Mouse (Mus musculus) forebrain, postnatal 0 days (tissue): ENCODE data around the gene Mrpl35. TPM values are rescaled to one million over a fixed set of nuclear protein-coding genes. Genes with fewer than 3 reads are reported as not detected.

Experiments
- ATAC-seq: fragments of 200-750 bp; cut with Nextera tagmentation; 2 replicates; pipeline ENCODE4 v1.8.0; 2017; ENCODE audit warnings: mild to moderate bottlenecking, moderate library complexity
- DNase-seq: peaks from one replicate; pipeline ENCODE4 v3.0.0-alpha.2; 2015
- H3K27ac ChIP-seq: fragments of 300-500 bp; sonication (generic); 2 replicates; pipeline ENCODE4 v1.5.1; 2014; ENCODE audit warnings: low read depth, mild to moderate bottlenecking, antibody characterized with exemption, low read length, moderate library complexity, mixed read lengths
- H3K27me3 ChIP-seq: fragments of 300-500 bp; sonication (generic); 2 replicates; pipeline ENCODE4 v1.6.1; 2014; ENCODE audit warnings: mild to moderate bottlenecking, low read length, mixed read lengths; ENCODE audit not compliant: insufficient read depth
- H3K36me3 ChIP-seq: fragments of 300-500 bp; sonication (generic); 2 replicates; pipeline ENCODE4 v1.6.1; 2014; ENCODE audit warnings: mild to moderate bottlenecking, moderate library complexity; ENCODE audit not compliant: insufficient read depth
- H3K4me1 ChIP-seq: fragments of 300-500 bp; sonication (generic); 2 replicates; pipeline ENCODE4 v1.6.1; 2014; ENCODE audit warnings: antibody characterized with exemption; ENCODE audit not compliant: insufficient read depth
- H3K4me2 ChIP-seq: fragments of 300-500 bp; sonication (generic); 2 replicates; pipeline ENCODE4 v1.6.1; 2014; ENCODE audit warnings: low read depth, mild to moderate bottlenecking, moderate library complexity
- H3K4me3 ChIP-seq: fragments of 300-500 bp; sonication (generic); 2 replicates; pipeline ENCODE4 v1.5.1; 2014; ENCODE audit warnings: low read depth, low read length, mixed read lengths
- H3K9ac ChIP-seq: fragments of 300-500 bp; sonication (generic); 2 replicates; pipeline ENCODE4 v1.6.1; 2014; ENCODE audit warnings: mild to moderate bottlenecking
- H3K9me3 ChIP-seq: fragments of 300-500 bp; sonication (generic); 2 replicates; pipeline ENCODE4 v1.6.1; 2016; ENCODE audit warnings: low read length
- CTCF ChIP-seq: sonication (generic); IDR thresholded peaks from 2 replicates; pipeline ENCODE4 v1.5.1; 2016; ENCODE audit warnings: antibody characterized with exemption, control low read depth, low read depth
- WGBS: fragments of 180-500 bp; shearing (Covaris S2); extraction: QIAGEN DNeasy Blood & Tissue Kit; methylation state at CpG from one replicate; pipeline ENCODE4 v1.1.7; 2014; 5-methylcytosine and 5-hydroxymethylcytosine counted together
- polyA plus RNA-seq: library from polyadenylated mRNA; unstranded; fragments of >200 nt; fragmentation: Nextera tagmentation; extraction: Ambion mirVana; gene quantifications from 2 replicates; pipeline ENCODE4 v1.2.1, GENCODE M21; 2015
- total RNA-seq: library from RNA; depleted of rRNA; stranded (reverse); fragments of >200 nt; gene quantifications from 2 replicates; pipeline ENCODE4 v1.2.3, GENCODE M21; 2014; rRNA removed

Mrpl35 gene
- total and polyA plus RNA-seq, 2 experiments from 2014 or later: 9.4 to 55.7 TPM

DNA sequence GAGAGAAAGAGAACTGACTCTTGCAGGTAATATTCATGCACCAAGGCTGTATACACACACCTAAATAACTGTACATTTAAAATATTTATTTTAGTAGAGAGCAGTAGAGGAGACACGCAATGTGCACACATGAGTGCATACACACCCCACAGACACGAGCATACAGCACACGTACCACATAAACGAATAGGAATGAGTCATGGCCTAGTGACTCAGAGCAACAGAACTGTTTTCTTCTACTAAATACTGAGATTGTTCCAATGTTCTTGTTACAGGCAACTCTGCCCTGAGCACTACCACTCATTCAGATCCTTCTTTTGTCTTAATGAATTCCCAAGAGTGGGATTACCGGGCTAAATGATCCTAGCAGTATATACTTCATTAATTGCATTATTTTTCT lies 48.8 kb downstream of the Mrpl35 start:
- no peak for DNase-seq

GRCm38 (mm10) chr6:71772636-71773208 lies 54.0 kb downstream of the Mrpl35 start:
- Histone ChIP-seq H3K4me3 (no peak overlapping the region), H3K27ac (peak overlapping the region; percentile 70; the same call in 1 of the 2 replicates), H3K4me1 (peaks cover 5% of the 10 kb centered on the region; the same call in 1 of the 2 replicates), H3K9ac (peak overlapping the region; percentile 25; the same call in 1 of the 2 replicates), H3K4me2 (no peak overlapping the region), H3K9me3 (no peaks in the 10 kb centered on the region), H3K27me3 (no peaks in the 10 kb centered on the region), H3K36me3 (peaks cover 34% of the 10 kb centered on the region)
- no peak for TF ChIP-seq CTCF
- ATAC-seq (no peak), DNase-seq (no peak)
- 86% methylated on average over 7 of the region's 7 CpGs for WGBS

More for the DNA sequence above, 48.8 kb downstream of the Mrpl35 start:
- no peaks in the 10 kb centered on the region for H3K27me3 ChIP-seq
- no peak for TF ChIP-seq CTCF
- H3K36me3 ChIP-seq: peaks cover 55% of the 10 kb centered on the region
- no peak overlapping the region for H3K9ac ChIP-seq
- no peak overlapping the region for H3K27ac ChIP-seq
- 54% methylated on average over 5 of the region's 5 CpGs for WGBS
- H3K4me3 ChIP-seq: no peak overlapping the region
- H3K4me1 ChIP-seq: no peaks in the 10 kb centered on the region
- H3K9me3 ChIP-seq: no peaks in the 10 kb centered on the region
- no peak overlapping the region for H3K4me2 ChIP-seq
- no peak for ATAC-seq

DNA sequence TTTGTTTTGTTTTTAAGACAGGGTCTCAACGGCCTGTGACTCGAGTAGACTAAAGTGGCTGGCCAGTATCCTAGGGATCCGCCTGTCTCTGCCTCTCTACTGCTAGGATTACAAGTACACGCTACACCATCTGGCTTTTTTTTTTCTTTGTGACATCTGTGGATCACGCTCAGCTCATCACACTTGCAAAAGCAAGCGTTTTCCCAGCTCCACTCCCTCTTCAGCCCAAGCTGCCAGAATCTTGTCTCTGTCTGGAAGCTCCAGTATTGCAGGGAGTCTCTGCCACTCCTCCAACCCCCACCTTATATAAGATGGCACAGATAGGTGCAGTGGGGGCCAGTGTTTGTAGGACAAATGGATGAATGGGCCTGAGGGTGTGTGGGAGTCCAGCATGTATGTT lies 54.6 kb downstream of the Mrpl35 start:
- TF ChIP-seq CTCF: no peak
- H3K27ac ChIP-seq: peak overlapping the region; percentile 70
- peak; percentile 79 for ATAC-seq
- no peak overlapping the region for H3K4me2 ChIP-seq
- peaks cover 5% of the 10 kb centered on the region; the same call in 1 of the 2 replicates for H3K4me1 ChIP-seq
- no peaks in the 10 kb centered on the region for H3K9me3 ChIP-seq
- DNase-seq: peak; percentile 64
- no peaks in the 10 kb centered on the region for H3K27me3 ChIP-seq
- H3K9ac ChIP-seq: peak overlapping the region; percentile 25; the same call in 1 of the 2 replicates
- peaks cover 33% of the 10 kb centered on the region for H3K36me3 ChIP-seq
- no peak overlapping the region for H3K4me3 ChIP-seq
- 55% methylated on average over 6 of the region's 6 CpGs for WGBS

GRCm38 (mm10) chr6:71771282-71771681 lies 55.5 kb downstream of the Mrpl35 start:
- H3K27ac ChIP-seq: no peak overlapping the region
- ATAC-seq: no peak
- H3K27me3 ChIP-seq: no peaks in the 10 kb centered on the region
- no peak overlapping the region for H3K4me3 ChIP-seq
- peaks cover 37% of the 10 kb centered on the region for H3K36me3 ChIP-seq
- H3K9ac ChIP-seq: no peak overlapping the region
- 97% methylated on average over 4 of the region's 4 CpGs for WGBS
- H3K4me1 ChIP-seq: peaks cover 5% of the 10 kb centered on the region; the same call in 1 of the 2 replicates
- no peak overlapping the region for H3K4me2 ChIP-seq
- peak; percentile 10; the same call in 1 of the 2 replicates for TF ChIP-seq CTCF
- no peak for DNase-seq
- H3K9me3 ChIP-seq: no peaks in the 10 kb centered on the region

DNA sequence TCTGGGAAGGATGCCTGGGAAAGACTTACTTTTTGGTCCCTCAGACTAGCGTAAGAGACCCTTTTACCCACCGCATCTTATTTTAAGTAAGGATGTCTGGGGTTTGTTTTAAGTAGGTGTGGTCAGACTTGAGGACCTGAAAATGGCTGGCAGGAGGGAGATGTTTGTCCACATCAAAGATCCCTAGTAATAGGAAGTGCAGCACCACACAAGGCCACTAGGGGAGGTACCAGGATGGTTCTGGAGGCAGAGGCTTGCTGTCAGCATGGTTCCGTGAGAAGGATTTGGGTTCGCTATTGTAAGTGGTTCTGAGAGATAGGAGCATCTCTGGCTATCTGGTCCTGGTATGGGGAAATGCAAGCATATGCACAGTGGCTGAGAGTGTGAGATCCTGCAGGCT lies 55.9 kb downstream of the Mrpl35 start:
- Histone ChIP-seq H3K27ac (no peak overlapping the region), H3K9ac (no peak overlapping the region), H3K4me3 (no peak overlapping the region), H3K27me3 (no peaks in the 10 kb centered on the region), H3K4me2 (no peak overlapping the region), H3K4me1 (peaks cover 5% of the 10 kb centered on the region; the same call in 1 of the 2 replicates), H3K9me3 (no peaks in the 10 kb centered on the region), H3K36me3 (peaks cover 37% of the 10 kb centered on the region)
- ATAC-seq: no peak
- 94% methylated on average over 4 of the region's 4 CpGs for WGBS
- DNase-seq: no peak
- TF ChIP-seq CTCF: 0 out of 2 replicates have a peak, but pooled peaks have one; percentile 19

DNA sequence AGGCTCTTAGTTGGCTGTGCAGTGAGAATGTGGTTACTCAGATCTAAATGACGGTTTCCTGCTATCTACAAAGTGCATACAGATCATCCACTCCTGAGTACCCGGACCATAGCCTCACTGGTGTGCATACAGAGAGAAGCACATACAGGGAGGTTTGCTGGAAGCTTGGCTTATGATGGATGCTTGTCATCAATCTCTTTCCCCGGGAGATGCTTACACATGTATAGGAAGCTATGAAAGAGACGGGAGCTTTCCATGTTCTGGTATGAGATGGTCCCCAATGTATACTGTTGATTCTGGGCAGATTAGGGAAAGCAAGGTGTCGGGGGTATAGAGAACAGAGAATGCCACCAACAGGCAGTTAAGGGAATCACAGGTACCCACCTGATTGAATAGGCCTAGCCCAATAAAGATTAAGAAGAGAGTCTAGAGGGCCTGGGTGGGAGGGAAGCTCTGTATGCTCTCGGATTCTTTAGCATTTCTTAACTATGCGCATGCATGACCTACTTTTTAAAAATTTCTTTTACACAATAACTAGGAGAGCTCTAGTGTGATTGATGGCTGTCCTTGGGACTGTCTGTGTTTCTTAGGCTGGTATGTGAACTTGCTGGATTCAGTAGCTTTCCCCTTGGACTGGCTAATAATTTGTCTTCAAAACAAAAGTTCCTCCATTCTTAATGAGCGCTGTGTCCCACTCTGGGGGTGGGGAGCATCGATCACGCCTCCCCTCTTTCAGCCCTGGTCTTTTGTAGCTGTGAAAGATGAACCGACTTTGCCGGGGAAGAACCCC lies 56.7 kb downstream of the Mrpl35 start:
- Histone ChIP-seq H3K4me3 (no peak overlapping the region), H3K27me3 (no peaks in the 10 kb centered on the region), H3K27ac (no peak overlapping the region), H3K4me1 (peaks cover 5% of the 10 kb centered on the region; the same call in 1 of the 2 replicates), H3K36me3 (peaks cover 34% of the 10 kb centered on the region), H3K4me2 (no peak overlapping the region), H3K9ac (no peak overlapping the region), H3K9me3 (no peaks in the 10 kb centered on the region)
- 71% methylated on average over 12 of the region's 12 CpGs for WGBS
- DNase-seq (no peak), ATAC-seq (peak; percentile 28; the same call in 1 of the 2 replicates)
- TF ChIP-seq CTCF: peak; percentile 31; the same call in 1 of the 2 replicates

GRCm38 (mm10) chr6:71767761-71768160 lies 59.0 kb downstream of the Mrpl35 start:
- TF ChIP-seq CTCF: no peak
- WGBS: 84% methylated on average over 4 of the region's 4 CpGs
- H3K27me3 ChIP-seq: no peaks in the 10 kb centered on the region
- H3K9ac ChIP-seq: no peak overlapping the region
- no peaks in the 10 kb centered on the region for H3K9me3 ChIP-seq
- H3K4me2 ChIP-seq: no peak overlapping the region
- DNase-seq (no peak), ATAC-seq (no peak)
- peaks cover 5% of the 10 kb centered on the region; the same call in 1 of the 2 replicates for H3K4me1 ChIP-seq
- no peak overlapping the region for H3K4me3 ChIP-seq
- H3K36me3 ChIP-seq: peaks cover 31% of the 10 kb centered on the region
- no peak overlapping the region for H3K27ac ChIP-seq

Other genes with a start within 250 kb of the Mrpl35 start
- 35.9 and 40.1 TPM in 2 replicates for gene Kdm3a, start 194.0 kb downstream of the Mrpl35 start, total RNA-seq
- gene Kdm3a, start 194.0 kb downstream of the Mrpl35 start, polyA plus RNA-seq: 15.5 and 19.2 TPM in 2 replicates
- gene Reep1, start 119.4 kb downstream of the Mrpl35 start, total RNA-seq: 319 and 402 TPM in 2 replicates
- gene Reep1, start 119.4 kb downstream of the Mrpl35 start, polyA plus RNA-seq: 187 and 243 TPM in 2 replicates
- gene Immt, start 4.4 kb upstream of the Mrpl35 start, total RNA-seq: 120 TPM in 2 replicates
- gene Immt, start 4.4 kb upstream of the Mrpl35 start, polyA plus RNA-seq: 136 and 142 TPM in 2 replicates
- gene Ptcd3, start 81.8 kb upstream of the Mrpl35 start, total RNA-seq: 80.7 and 91.1 TPM in 2 replicates
- gene Ptcd3, start 81.8 kb upstream of the Mrpl35 start, polyA plus RNA-seq: 54.0 and 63.5 TPM in 2 replicates
- 20.3 and 20.9 TPM in 2 replicates for gene Polr1a, start 82.1 kb upstream of the Mrpl35 start, total RNA-seq
- 8.1 and 13.5 TPM in 2 replicates for gene Polr1a, start 82.1 kb upstream of the Mrpl35 start, polyA plus RNA-seq